9 mouse cellular contexts compared by ENCODE assay signal in genomic region chr10:121497968-121498367, GRCm38 (mm10). TPM values are rescaled to one million over a fixed set of nuclear protein-coding genes. Genes with fewer than 3 reads are reported as not detected.
DNase-seq lines count a peak whose midpoint lies in the region; ATAC-seq and TF ChIP-seq lines count a peak whose summit lies in the region.
"Had no signal": no experiment of that assay in that cellular context is flagged by ENCODE, and none has a peak within 500 bp of the region (broad histone marks: within the 10 kb centered on the region; RNA-seq: fewer than 3 reads in every experiment).

No protein-coding gene starts in this region.

- no peaks in the 10 kb centered on the region for H3K27me3 ChIP-seq in heart, embryonic 12.5 days (replicated peaks)
- no peaks in the 10 kb centered on the region for H3K27me3 ChIP-seq in lung, postnatal 0 days (replicated peaks; ENCODE audit: insufficient read depth, low read length)

- DNase-seq in heart, adult 8-10 months (ENCODE audit: low spot score), result no peak
- DNase-seq in induced T-regulatory cell, adult 2 months (ENCODE audit: low read depth), result peak; percentile 46
- peak; percentile 65 for DNase-seq in lung, postnatal 0 days (ENCODE audit: low spot score)
- no peak for DNase-seq in cerebellum, adult 11 months
- no peak for DNase-seq in layer of hippocampus, postnatal 36 days
- DNase-seq in urinary bladder, postnatal 10 days (ENCODE audit: low spot score), result no peak

- no peak for TF ChIP-seq EP300 in lung, postnatal 0 days (IDR thresholded peaks at IDR 0.05)

- H3K4me1 ChIP-seq in heart, embryonic 12.5 days (replicated peaks), result peaks cover 5% of the 10 kb centered on the region; the same call in 1 of the 2 replicates
- peaks cover 12% of the 10 kb centered on the region for H3K4me1 ChIP-seq in bone marrow, adult 2 months (ENCODE audit: control insufficient read depth, insufficient read depth, low read length)
- no peaks in the 10 kb centered on the region; the same call in 1 of the 2 replicates for H3K4me1 ChIP-seq in lung, postnatal 0 days (ENCODE audit: insufficient read depth, low read depth, low read length)

- H3K36me3 ChIP-seq in heart, embryonic 12.5 days, result no peaks in the 10 kb centered on the region
- no peaks in the 10 kb centered on the region for H3K36me3 ChIP-seq in lung, postnatal 0 days (ENCODE audit: insufficient read depth, low read length)
- H3K36me3 ChIP-seq: G1E had no signal

- WGBS in heart, embryonic 12.5 days, result 51% methylated on average over 7 of the region's 7 CpGs
- WGBS in bone marrow, adult 2 months, result 3% methylated on average over 7 of the region's 7 CpGs
- WGBS in lung, postnatal 0 days, result 41% methylated on average over 7 of the region's 7 CpGs

- H3K9me3 ChIP-seq in heart, embryonic 12.5 days (replicated peaks), result no peaks in the 10 kb centered on the region
- no peaks in the 10 kb centered on the region for H3K9me3 ChIP-seq in lung, postnatal 0 days (ENCODE audit: low read length)
- H3K9me3 ChIP-seq: G1E had no signal

- no peak for ATAC-seq in heart, embryonic 12.5 days (ENCODE audit: insufficient number of reproducible peaks, low FRiP score)
- ATAC-seq in lung, postnatal 0 days, result peak; percentile 49

- 0 out of 2 replicates have a peak overlapping the region, but pooled peaks have one; percentile 19 for H3K27ac ChIP-seq in heart, embryonic 12.5 days (ENCODE audit: poor library complexity, severe bottlenecking)
- peak overlapping the region; percentile 85 for H3K27ac ChIP-seq in bone marrow, adult 2 months (ENCODE audit: control insufficient read depth, insufficient read depth, low read depth, low read length, poor library complexity)
- H3K27ac ChIP-seq in lung, postnatal 0 days (ENCODE audit: low read length), result peak overlapping the region; percentile 83

- no peak for TF ChIP-seq CTCF in bone marrow, adult 2 months (IDR thresholded peaks at IDR 0.05; ENCODE audit: control insufficient read depth, insufficient read depth, low read length)
- no peak for TF ChIP-seq CTCF in lung, postnatal 0 days (IDR thresholded peaks at IDR 0.05)

- no peak overlapping the region for H3K4me2 ChIP-seq in heart, embryonic 12.5 days
- H3K4me2 ChIP-seq in lung, postnatal 0 days (replicated peaks; ENCODE audit: low read depth, low read length), result peak overlapping the region; percentile 39; the same call in 1 of the 2 replicates

- H3K9ac ChIP-seq in heart, embryonic 12.5 days, result no peak overlapping the region
- H3K9ac ChIP-seq in lung, postnatal 0 days (replicated peaks; ENCODE audit: low read depth), result 0 out of 2 replicates have a peak overlapping the region, but pooled peaks have one; percentile 0

- TF ChIP-seq POLR2A in bone marrow, adult 2 months (IDR thresholded peaks at IDR 0.05; ENCODE audit: borderline replicate concordance, control insufficient read depth, low read depth, low read length), result no peak

- no peak overlapping the region for H3K4me3 ChIP-seq in heart, embryonic 12.5 days
- H3K4me3 ChIP-seq in bone marrow, adult 2 months (replicated peaks; ENCODE audit: control insufficient read depth, low read depth, low read length), result peak overlapping the region; percentile 5
- H3K4me3 ChIP-seq in lung, postnatal 0 days (ENCODE audit: low read depth, low read length), result no peak overlapping the region

RNA-seq across cellular contexts. Expression of gene Rassf3, which starts 21.8 kb away (rescaled TPM):
- 27.0 and 28.1 TPM in 2 replicates for polyA plus RNA-seq in heart, embryonic 12.5 days (2016; fragmentation: Nextera tagmentation; extraction: Ambion mirVana)
- 100 to 1,000 TPM; 131 to 151 (median 141) TPM for total RNA-seq in heart, adult 8-10 months (2022)
- 18.8 and 41.2 TPM in 2 replicates for polyA plus RNA-seq in bone marrow, adult 2 months (2011; ENCODE audit: insufficient read depth, insufficient read length, low replicate concordance, missing spikeins)
- polyA plus RNA-seq in lung, postnatal 0 days (2015; fragmentation: Nextera tagmentation; extraction: Ambion mirVana), result 22.9 and 26.4 TPM in 2 replicates
- total RNA-seq in layer of hippocampus, postnatal 36 days (2021), result 1 to 10 TPM; 8.2 to 8.9 TPM

Comparison
In these comparisons a context has a peak if more than half of its experiments do, and no peak if none do; other contexts are left out.
1. H3K27ac ChIP-seq: peak in every context shown above with its lines; median percentile 85 in bone marrow, adult 2 months; 83 in lung, postnatal 0 days; 19 in heart, embryonic 12.5 days.
2. DNase-seq: peak in induced T-regulatory cell, adult 2 months (single experiment) and lung, postnatal 0 days (single experiment); none in heart, adult 8-10 months (single experiment), cerebellum, adult 11 months (single experiment), layer of hippocampus, postnatal 36 days (0 of 2) and urinary bladder, postnatal 10 days (single experiment).